Mouse (Mus musculus): ENCODE results near the gene Magi2.
"Not testable (repeated sequence)": the region's sequence is repeated elsewhere in the genome, so short reads cannot be mapped to it uniquely, and the experiment has no call there.

Gene Magi2

DNA sequence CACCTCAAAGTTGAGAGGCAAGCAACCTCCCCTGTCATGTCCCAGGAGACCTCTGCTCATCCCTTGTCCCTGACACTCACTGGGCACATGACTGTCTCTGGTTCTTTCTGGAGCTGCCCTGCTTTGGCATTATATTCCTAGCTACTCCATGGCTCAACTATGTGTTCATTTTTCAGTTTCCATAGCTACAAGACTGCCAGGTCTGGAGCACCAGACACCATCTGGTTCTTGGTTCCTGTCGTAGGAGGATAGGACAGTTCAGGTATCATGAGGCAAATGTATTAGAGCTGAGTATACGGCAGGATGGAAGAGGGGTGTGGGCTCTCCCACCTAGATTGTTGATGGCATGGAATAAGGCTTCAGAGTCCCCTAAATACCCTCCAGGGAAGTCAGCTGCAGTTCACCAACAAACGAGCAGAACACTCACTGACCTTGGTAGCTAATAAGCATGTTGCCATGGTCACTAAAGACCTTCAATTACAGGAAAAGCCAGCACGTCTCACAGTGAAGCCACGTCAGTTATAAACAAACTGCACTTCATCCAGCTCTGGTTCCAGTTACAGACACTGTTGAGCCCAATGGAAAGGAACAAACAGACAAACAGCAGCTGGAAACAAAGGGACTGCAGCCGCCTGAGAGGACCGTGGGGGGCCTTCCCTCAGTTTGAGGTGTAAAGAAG, 1449.5 kb downstream of the Magi2 start:
- no peak for DNase-seq

DNA sequence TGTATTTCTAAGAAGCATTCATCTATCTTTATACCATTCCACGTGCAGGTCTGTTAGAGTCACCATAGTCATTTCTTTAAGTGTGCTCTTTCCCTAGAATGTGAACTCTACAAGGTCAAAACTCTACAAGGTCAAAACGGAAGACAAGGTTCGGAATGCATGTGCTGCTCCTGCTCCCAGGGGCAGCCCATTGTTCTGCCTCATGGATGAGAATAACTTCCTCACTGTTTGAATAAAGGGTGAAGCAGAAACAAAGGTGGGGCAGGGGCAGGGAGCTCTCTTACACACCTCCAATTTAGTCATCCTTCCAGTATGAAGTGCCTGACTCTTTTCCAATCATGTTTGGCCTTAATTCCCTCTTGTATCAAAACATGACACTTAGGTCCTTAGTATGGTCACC, 1450.4 kb downstream of the Magi2 start:
- DNase-seq = no peak

DNA sequence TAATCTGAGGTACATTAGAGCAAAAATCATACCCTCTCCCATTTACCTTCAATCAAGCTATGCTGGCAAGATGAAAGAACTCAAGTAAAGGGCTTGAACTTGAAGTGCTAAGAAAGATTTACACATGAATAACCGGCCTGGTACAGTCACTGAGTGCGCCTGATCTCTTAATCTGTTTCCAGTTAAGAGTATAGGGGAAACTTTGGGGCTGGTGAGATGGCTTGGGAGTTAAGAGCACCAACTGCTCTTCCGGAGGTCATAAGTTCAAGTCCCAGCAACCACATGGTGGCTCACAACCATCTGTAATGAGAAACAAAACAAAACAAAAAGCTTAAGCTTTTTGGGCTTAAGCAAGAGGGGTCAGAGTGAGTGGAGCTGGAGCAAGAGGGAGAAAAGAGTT, 1451.7 kb downstream of the Magi2 start:
- DNase-seq = no peak

DNA sequence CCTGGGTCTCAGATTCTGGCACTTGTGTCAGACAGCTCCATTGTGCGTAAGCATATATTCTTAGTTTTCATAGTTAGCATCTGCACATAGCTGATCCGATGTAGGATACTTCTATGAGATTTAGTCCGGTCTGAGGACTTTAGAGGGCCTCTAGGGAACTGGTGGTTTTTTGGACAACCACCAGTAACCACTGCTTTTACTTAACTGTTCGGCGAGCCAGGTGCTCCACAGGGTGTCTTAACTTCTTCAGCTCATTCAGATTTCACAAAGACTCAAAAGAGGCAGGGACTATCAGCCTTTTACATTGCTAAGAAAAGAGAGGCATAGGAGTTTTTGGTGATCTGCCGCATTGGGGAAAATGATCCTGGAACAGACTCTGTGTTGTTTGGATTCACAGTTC, 1453.1 kb downstream of the Magi2 start:
- no peak for DNase-seq

DNA sequence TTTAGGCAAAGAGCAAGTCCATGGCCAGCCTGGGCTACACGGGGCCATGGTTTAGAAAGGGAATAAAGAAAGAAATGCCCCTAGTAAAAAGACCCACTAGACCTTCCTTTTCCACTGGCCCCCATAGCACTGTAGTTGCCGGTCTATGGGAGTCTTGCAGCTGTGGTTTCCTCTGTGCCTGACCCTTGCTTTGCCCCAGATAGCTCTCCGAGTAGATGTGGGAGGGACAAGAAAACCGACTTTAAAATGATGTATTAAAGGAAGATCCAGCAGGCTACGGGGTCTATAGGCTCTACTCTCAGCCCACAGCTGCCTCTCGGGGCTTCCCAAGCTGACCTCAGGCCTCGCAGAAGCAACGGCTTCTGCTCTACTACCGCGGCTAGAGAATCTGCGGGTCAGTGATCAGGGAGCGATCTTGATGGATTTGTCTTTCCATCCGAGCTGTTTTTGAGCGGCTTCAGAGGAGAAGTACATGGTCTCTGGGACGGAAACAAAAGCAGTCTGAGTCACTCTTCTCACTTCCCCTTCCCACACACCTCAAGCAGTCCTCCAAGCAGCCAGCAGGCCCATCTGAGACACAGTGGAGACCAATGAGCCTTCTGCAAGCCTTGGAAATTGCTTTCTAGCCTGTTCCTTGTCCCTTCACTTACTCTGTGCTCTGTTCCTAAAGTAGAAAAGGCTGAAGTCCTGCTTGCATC, 1454.1 kb downstream of the Magi2 start:
- DNase-seq = no peak

DNA sequence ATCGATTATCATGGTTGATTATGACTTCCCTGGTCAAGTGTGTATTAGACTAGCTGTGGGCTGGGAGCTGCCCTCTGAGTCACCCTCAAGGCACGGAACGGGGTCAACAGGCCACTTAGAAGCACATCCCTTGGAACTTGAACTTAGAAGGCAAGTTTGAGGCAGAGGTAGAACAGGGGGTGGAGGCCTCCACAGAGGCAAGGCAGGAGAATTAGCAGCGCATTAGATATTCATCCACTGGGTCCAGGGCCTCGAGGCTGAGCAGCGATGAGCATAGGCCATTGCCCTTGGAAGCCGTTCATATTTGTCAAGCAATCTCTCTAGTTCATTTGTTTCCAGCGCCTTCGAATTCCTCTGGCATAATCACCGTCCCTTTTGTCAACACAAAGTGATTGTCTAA, 1454.8 kb downstream of the Magi2 start:
- no peak for DNase-seq

DNA sequence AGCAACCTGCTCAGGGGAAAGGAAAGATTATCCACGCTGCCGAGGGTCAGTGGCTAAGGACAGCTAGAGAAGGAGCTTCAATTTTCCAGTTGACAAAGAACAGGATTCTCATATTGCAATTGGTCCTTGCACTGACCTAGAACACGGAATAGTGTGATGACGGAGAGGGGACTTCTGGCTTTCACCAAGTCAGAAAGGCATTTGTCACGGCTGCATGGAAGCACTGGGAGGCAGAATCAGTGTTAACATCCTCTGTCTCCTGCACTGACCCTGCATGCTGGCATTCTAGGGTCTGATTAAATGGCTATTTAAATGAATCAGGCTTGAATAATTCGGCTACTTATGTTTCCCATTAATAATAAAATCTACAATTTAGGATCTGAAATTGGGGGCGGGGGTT, 1455.4 kb downstream of the Magi2 start:
- no peak for DNase-seq

DNA sequence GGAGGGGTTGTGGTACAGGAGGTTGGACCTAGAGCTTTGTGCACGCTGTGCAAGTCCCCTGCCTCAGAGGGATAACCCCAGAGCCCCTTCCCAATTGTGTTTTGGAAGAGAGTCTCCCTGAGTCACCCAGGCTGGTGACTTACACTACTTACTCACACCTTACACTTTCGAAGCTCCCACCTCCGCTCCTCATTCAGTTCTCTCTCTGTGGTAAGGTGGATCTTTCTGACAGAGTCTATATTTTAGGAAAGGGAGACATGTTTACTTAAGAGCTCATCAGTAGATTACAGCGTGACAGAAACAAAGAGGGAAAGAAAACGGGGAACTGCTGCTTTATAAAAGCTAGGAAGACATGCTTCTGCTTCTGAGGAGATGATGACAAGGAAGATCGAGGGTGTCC, 1457.3 kb downstream of the Magi2 start:
- no peak for DNase-seq

DNA sequence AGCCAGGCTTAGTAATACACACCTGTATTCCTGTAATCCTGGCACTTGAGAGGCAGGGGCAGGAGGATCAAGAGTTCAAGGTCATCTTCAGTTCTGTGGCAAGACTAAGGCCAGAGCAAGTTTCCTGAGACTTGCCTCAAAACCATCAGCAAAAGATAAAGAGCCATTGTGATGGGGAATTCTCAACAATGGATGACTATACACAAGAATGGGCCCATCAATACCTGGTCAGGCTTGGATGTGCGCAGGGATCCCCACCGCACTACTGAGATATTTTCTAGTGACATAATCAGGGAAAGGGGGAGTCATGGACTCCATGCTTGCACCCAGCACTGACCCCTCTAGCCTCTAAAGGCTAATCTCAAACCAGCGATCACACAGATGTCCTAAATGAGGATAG, 1465.4 kb downstream of the Magi2 start:
- DNase-seq = no peak

DNA sequence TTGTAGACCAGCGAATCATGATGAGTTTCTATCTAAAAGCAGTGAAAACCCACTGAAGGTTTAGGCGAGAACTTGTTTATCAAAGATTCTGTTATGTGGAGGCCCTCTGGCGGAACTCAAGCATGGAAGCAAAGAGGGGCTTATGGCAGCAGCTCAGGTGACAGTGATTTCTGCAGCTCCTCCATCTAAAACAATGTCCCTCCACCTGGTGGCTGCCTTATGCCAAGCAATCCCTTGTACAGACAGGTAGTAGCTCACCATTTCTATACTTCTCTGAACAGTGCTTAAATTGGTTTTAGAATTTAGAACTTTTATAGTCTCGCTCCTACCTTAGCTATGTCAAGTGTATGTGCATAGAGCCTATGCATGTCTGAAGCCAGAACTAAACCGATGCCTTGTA, 1472.3 kb downstream of the Magi2 start:
- DNase-seq = no peak

DNA sequence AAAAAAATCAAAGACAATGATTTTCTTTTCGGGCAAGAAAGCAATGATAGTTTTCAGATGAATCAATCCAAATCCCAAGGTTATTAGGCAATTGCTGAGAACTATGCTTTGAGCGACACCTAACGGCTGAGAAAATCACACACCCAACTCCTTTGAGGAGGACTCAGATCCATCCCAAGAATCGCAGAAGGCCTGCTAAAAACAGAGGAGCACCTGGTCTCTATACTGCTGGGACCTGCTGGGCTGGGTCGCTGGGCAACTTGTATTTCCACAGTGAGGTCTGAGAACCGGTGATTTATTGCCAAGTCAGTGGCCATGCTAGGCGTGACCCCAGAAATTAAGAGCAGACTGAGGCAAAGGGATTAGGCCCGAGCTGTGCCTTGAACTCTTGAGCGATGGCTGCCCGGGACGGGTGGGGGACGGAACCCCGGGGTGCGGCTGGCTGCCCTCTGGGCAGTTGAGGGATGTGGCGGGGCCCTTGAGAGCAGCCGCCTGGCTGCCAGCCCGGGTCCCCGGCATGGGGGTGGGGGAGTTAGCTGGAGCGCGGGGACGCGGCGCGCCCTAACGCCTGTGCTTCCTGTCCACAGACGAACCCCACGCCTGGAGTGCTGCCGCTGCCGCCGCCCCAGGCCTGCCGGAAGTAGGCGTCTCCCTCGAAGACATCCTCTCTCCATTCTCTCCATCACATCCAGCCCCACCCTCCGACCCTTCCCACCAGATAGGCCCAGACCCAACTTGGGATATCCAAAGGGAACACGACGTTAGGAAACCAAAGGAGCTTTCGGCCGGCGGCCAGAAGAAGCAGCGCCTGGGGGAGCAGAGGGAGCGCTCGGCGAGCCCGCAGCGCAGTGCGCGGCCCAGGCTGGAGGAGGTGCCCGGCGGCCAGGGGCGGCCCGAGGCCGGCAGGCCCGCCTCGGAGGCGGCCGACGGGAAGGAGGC, 1474.9 kb downstream of the Magi2 start:
- peak; percentile 80 for DNase-seq

DNA sequence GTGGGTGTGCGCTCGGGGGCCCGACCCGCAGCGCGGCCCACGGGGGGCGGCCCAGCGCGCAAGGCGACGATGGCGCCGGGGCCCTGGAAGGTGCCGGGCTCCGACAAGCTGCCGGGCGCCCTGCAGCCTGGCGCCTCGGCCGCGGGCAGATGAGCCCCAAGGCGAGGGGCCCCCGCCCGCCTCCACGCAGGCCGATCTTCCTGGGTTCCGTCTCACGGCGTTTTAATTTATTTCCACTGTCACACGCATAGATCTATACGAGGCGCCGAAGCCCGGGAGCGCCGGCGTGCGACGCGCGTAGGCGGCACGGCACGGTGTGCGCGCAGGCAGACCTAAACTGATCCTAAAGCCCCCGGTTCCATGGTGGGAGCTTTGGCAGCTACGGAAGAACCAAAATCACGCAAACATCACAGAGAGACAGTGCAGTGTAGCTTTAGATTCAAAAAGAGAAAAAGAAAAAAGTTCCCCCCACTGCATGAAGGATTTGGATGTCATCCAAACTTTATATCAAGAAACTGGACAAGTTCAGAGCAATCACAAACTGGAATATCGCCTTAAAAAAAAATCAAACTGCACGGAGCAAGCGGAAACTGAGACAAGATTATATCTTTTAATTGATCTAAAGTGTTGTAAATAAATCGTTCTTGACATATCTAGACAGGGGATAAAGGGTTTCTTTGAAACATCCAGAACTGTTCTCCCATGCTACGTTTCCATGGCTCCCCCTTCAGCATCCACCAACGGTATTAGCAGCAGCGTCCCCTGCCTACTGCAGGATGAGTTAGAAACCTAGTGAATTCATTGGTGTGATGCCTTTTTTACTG, 1475.9 kb downstream of the Magi2 start:
- peak; percentile 35 for DNase-seq

DNA sequence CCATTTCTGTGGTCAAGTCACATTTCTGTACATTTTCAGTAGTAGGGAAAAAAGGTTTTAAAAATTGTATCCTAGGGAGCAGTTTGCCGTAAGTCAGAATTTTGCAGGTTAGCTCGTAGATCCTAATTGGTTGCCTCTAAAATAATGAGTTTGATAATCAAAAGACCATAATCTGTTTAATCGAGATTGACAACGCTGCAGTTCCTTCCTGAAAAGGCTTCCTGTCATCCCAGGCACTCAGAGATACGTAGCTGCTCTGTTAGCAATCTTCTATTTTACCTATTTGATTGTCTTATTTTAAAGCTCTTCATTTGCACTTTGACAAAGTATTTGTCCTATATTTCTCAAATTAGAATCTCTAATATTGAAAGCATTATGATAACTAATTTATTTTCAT, 1476.5 kb downstream of the Magi2 start:
- DNase-seq = no peak

DNA sequence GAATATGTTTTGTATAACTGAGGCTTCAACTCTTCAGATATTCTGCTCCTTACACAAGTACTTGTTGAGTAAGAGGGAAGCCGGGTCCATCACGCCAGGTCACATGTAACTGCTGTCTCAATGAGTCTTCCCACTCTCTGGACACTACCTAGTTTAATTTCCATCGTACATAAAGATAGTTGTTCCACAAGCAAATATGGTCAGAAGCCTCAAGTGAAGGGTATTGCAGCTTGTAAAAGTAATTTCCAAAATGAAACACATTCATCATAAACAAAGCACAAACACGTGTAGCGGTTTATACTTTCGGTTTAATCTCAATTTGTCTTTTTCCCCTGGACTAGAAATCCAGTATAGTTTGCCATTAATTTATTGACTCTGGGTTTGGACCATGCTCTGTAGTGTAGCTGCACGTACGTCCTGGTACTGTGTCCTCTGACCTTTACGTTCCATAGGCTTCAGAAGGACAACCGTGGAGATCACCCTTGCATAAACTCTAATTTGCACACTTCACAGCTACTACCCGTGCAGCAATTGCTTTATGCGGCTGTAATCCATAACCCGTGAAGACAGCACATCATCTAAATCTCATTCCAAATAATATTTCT, 1477.2 kb downstream of the Magi2 start:
- no peak for DNase-seq

DNA sequence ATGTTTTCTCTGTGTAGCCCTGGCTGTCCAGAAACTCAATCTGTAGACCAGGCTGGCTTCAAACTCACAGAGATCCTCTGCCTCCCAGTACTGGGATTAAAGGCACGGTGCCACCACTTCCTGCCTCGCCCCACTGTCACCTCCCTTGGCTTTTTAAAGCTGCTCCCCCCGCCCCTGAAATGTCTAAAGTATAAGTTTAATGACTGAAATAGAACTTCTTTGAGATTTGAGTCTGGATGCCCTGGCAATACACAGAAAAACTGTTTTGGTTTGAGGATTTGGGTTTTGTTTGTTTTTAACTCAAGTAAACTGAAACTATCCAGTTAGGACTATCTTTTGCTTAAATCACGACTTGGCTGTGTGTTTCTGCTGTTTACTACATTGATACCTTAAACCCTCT, 1478.0 kb downstream of the Magi2 start:
- DNase-seq = no peak

DNA sequence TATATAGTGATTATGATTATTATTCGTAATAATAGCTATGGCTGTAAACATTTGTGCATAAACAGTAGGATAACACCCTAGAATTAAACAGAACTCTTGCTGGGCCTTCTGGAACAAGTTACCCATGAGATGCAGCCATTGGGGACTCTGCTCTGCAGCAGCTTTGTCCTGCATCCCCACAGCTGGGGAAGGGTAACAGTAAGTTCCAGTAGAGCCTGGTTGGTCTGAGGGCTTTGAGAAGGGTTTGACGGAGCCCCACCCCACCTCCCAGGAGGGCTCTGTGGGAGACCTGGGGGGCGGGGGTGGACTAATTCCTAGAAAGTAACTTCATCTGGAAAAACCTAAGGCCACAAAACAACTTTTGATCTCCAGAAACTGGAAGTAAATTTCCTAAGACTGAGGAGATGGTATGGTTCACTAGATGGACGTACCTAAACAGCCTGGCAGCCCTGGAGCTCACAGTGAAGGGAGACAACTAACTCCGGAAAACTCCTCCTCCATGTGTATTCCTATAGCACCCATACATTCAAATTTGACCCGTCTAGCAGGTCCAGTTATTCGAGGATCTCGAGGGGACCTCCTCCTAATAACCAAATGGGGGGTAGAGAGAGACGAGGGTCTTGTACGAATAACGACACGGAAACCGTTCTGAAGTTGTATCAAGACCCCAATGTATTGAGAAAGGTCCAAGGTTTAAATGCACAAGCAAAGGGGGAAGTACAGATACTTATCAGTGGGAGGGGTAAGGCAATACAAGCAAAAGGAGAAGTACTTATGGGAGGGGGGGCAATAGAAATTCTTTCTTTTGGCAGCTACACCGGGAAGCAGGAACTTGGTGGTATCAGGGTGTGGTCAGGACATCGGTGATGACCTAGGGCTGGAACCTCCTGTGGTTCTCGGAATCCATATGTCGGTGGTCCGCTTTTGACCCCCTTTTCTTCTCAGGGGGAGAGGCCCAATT, 1479.8 kb downstream of the Magi2 start:
- DNase-seq = not testable (repeated sequence)

DNA sequence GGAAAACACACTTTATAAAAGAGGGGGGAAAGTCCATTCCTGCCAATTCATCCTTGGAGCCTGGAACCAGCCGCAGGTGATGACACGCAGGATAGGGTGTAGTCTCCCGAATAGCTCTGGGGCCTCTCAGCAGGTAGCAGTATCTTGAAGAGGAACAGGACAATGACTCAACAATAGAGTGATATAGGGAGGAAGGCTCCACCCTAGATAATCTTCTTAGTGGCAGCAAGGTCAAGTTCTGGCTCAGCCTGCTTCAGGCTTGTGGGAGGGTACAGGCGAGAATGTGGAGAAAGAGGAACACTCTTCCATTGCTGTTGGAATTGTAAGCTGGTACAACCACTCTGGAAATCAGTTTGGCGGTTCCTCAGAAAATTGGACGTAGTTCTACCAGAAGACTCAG, 1484.0 kb downstream of the Magi2 start:
- not testable (repeated sequence) for DNase-seq

DNA sequence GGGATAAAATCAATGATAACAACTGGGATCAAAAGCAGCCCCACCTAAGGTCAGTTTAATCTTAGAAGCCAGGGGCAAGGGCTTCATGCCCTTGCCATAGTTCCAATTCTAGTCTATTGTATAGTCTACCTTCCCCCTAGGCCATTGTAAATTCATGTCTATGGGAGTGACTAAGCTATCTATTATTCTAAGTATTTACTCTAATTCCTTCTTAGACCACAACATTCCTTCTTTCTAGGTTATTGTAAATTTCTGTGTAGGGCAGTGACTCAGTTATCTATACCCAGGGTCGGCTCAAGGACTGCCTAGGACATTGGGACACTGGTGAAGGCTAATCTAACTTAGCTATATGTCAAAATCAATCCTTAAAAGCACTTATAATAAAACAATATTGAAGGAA, 1487.8 kb downstream of the Magi2 start:
- DNase-seq = not testable (repeated sequence)

DNA sequence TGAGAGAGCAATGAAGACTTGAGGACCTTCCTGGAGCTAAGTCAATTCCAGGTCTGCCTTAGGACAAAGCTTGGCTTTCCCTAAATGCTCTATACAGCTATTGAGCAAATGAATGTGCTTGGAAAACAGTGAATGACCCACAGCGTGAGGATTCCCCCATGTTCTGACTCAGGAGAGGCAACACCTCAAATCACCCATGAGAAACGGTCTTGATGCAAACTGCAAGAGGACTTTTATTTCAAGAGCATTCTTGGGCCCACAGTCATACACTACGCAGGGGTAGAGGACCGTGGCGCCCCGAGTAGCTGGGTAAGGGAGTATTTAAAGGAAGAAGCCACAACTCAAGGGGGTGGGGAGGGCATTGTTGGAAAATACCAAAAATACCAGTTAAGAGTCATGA, 1489.1 kb downstream of the Magi2 start:
- not testable (repeated sequence) for DNase-seq

DNA sequence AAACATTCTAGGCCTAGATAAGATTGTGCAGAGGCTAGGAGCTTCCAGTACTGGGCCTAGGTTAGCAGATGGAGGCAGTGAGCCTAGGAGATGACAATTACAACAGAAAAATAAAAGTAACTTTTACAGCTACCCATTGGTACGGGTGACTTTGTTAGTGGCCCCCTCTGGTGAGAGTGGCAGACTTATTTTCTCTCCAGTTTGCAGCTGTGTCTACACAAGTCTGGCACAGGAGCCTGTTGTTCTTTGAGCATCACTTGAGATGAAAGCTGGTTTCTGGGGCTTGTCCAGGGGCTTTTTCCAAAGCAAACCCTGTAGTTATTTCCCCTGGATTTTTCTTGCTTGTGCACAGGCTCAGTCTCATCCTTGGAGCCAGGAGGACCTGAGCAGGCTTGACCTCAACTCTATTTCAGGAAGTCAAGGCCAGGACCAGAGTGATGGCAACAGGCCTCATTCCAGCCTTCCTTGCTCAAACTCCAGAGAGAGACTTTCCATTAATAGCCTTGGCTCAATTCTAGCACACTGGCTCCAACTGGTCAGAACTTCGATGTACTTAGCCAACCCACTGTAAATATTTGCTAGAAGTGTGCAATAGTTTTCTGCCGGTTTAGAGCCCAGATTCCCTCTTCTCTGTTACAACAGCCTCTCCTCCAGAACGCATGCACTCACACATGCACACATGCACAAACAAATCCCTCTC, 1493.5 kb downstream of the Magi2 start:
- DNase-seq = no peak

Data from right cerebral cortex, postnatal 4 days (tissue).